Mouse (Mus musculus) thymus, adult 2 months (tissue): ENCODE data around the gene Wdr26.

Source experiments
- CTCF ChIP-seq: fragments of 200-500 bp; IDR thresholded peaks from 2 replicates; pipeline ENCODE4 v1.5.1; 2012; ENCODE audit warnings: mild to moderate bottlenecking, control low read depth, low read length, moderate library complexity, borderline replicate concordance; ENCODE audit not compliant: control insufficient read depth, poor library complexity, insufficient read depth; ENCODE audit errors: extremely low read depth
- POLR2A ChIP-seq: fragments of 200-500 bp; IDR thresholded peaks from 2 replicates; pipeline ENCODE4 v1.6.1; 2012; ENCODE audit warnings: mild to moderate bottlenecking, low read length, control low read depth, moderate library complexity; ENCODE audit not compliant: control insufficient read depth, poor library complexity, insufficient read depth; ENCODE audit errors: extremely low read depth

- no peak for TF ChIP-seq POLR2A
- no peak for TF ChIP-seq CTCF
Observed at GRCm38 (mm10) chr1:181124145-181124544, 87.7 kb downstream of the Wdr26 start.
